Mouse (Mus musculus) urinary bladder, postnatal 14 days (tissue): ENCODE results near the gene Tmem120a.

Source experiments
- DNase-seq: peaks from one replicate; pipeline ENCODE4 v3.0.0; 2021; ENCODE audit warnings: low spot score

The Tmem120a gene

GRCm38 (mm10) chr5:135743741-135744609 is at the start of gene Tmem120a:
Gene Tmem120a, minus strand, starts transcription at chr5:135744448.
- DNase-seq = peak; percentile 97

DNA sequence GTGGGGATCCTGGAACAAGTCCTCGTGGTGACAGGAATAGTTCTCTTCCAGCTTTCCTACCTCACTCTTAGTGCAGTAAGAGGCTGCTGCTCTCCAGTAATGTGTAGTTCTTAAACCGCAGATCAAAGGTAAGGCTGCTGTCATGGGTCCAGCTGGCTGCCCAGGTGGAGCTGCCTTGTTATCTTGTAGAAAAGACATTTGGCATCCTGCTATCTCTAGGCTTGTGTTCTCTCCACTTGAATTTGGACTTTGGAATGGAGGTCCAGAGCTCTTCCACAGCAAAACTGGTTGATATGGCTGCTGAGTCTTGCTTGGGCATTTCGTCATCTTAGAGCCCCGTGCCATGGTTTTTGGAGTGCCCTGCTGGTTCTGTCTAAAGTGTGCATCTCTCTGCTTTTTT is 38.7 kb upstream of the Tmem120a start:
- no peak for DNase-seq

DNA sequence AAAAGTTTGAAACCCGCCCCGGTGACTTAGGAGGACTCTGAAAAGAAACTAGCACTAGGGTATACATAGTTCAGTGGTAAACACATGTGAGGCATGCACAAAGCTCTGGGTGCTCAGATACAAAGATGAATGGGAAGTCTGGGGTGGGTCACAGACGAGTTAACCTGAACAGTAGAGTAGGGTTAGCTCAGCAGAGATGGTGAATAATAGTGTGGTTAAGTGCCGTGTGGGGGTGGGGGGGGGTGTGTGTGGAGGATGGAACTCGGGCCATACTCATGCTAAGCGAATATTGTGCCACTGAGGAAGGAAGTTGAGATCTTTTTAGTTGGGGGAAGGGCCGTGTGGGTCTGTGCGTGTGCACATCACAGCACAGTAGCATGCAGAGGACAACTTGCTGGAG is 36.1 kb upstream of the Tmem120a start:
- DNase-seq = no peak

GRCm38 (mm10) chr5:135778471-135779445 is 34.5 kb upstream of the Tmem120a start, which contains the start of gene Mdh2:
Gene Mdh2, plus strand, starts transcription at chr5:135778480.
- peak; percentile 100 for DNase-seq

GRCm38 (mm10) chr5:135777796-135778470 is 33.7 kb upstream of the Tmem120a start, which contains the start of gene Styxl1:
Gene Styxl1, minus strand, starts transcription at chr5:135778385.
- no peak for DNase-seq

DNA sequence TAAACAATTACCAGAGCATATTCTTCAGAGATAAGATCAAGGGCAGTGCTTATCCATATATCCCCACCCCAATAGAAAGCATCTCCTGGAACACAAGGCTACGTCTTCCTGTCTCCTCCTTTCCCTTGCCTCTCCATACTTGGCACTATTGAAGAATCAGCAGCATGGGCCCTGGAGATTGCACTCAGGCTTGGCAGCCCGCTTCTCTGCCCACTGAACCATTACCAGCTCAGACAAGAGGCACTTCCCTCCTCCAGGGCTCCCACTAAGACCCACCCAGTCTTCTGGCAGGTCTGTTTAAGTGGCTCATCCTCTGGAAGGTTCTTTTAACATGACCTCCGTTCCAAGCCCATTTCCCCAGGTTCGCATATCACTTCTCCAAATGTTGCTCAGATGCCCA is 32.3 kb upstream of the Tmem120a start:
- no peak for DNase-seq

- no peak for DNase-seq
Measured at GRCm38 (mm10) chr5:135772519-135772918, 28.3 kb upstream of the Tmem120a start.

DNA sequence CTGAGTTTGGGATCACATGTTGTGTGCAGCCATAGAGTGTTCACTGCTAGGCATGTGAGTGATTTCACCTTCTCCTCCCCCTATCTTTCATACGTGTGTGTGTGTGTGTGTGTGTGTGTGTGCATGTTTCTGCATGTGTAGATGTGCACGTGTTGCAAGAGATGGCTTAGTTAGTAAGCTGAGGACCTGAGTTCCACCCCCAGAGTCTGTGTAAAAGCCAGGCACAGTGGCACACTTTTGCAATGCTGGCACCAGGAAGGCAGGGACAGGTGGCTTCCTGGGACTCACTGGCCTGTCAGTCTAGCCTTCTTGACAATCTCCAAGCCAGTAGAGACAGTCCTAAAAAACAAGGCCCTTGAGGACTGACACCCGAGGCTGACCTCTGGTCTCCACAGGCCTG is 20.7 kb upstream of the Tmem120a start:
- no peak for DNase-seq

DNA sequence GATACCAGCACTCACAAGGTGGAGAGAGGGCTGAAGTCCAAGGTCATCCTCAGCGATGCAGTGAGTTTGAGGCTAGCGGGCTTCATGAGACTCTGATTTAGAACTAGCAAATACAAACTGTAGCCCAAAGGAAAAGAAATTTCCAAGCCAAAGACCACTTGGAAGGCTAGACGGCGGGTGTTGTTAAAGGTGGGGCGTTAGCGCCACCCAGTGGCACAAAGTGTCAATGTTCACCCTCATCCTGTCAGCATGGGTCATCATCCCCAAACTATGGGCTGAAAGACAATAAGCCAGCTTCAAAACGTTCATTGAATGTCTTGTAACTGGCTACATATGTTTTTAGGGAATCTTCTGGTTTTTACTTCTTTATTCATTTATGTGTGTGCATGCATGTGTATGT is 19.3 kb upstream of the Tmem120a start:
- DNase-seq = peak; percentile 69

DNA sequence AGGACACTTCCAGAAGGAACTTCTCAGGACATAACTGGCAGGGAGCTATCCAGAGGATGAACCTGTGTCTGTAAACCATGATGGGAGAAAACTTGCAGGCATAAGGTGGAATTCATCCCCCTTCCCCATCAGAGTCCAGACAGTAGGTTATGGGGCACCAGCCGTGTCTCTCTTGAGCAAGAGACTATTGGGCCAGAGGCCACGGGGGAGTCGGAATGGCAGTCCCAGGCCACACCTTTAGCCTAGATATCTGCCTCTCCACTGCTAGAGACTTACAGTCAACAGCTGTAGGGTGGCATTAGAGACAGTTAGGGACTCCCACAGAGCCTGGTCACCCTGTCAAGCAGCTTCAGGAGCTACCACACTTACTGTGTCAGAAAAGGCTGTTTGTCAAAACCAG is 17.6 kb upstream of the Tmem120a start:
- DNase-seq = no peak

DNA sequence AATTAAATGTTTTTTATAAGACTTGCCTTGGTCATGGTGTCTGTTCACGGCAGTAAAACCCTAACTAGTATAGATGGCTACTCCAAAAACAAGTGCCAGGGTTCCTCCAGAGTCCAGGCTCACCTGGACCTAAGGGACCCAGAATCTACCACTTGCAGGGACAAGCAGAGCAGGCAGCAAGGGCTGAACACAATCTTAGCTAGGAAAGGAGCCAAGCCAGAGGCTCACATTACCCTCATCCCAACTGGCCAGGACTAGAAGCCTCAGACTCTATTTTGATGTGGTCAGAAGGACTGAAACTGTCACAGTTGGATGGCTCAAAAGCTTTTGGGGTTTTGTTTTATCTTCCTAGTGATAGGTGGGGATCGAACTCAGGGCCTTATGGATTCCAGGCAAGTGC is 7.3 kb upstream of the Tmem120a start:
- DNase-seq = no peak

DNA sequence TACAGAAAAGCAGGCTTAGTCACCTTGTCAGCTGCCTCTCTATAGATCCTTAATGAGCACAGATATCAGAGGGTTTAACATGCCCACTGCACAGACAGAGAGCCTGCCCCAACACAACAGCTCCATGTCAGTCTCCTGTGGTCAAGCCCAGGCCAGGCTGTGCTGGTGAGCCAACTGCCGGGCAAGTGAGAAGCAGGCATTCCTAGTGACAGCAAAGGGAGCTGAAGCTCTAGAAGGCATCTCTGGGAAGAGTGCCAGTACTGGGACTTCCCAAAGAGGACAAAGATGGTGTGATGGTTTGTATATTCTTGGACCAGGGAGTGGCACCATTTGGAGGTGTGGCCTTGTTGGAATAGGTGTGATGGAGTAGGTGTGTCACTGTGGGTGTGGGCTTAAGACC is 6.8 kb upstream of the Tmem120a start:
- DNase-seq = no peak

DNA sequence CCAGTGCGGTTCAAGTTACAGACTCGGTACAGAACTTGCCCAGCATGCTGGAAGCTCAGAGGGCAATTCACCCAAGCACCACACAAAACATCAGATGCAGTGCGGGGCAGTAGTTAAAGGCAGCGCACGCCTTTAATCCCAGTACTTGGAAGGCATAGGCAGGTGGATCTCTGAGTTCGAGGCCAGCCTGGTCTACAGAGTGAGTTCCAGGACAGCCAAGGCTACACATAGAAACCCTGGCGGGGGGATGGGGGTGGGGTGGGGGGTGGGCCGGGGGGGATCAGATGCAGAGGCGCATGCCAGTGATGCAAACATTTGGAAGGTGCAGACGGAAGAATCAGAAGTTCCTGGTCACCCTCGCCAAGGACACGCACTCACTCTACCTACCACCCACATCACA is 494 bp upstream of the Tmem120a start:
- DNase-seq = no peak

DNA sequence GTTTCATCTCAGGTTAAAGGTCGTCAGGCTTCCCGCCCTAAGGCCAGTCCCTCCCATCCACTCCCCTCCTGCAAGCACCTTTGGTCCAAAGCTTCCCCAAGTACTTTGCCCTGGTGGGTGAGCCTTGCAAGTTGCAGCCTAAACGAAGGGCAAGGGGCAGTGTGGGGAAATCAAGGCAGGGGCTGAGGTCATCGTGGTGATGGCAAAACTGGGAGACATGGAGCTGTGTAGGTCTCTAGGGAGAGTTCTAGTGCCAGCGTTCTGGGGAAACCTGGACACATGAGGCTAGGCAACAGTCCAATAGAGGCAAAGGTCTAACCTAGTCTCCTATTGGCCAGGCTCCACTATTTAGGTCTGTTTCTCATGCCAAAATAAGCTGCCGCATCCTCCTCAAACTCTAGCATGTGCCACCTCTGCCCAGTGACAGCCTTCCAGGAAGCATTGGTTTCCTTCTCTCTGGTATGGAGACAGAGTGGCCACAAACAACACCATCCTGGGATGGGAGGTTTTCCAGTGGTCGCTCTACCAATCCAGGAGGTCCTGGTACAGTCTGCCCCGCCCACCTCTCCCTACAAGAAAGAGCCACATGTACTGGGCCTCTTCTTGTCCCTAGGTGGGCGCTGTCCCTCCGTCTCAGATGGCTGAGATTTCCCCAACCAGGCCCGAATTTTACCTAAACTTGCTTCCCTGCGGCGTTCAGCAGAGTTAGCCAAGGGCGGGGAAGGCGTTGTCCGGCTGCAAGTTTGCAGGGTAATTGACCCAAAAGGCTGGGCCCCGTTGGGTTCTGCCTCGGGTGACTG is 1.1 kb downstream of the Tmem120a start:
- DNase-seq = no peak

DNA sequence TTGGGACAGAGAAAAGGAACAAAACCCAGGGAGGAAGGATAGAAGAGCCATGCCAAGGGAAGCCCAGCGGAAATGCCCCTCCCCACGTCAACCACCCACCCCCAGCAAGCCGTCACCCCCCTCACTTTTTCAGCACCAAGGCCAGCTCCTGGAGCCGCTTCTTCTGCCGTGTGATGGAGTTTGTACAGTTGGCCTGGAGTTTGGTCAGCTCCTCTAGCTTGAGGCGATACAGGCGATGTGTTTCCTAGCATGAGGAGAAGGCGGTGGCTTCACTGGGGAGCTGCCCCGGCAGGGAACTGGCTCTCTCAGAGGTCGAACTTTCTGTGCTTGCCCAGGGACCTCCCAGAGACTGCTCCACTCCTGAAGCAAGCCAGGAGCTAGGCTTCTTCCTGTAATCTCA is 2.1 kb downstream of the Tmem120a start:
- DNase-seq = no peak

GRCm38 (mm10) chr5:135738266-135738665 is 6.0 kb downstream of the Tmem120a start:
- DNase-seq = no peak

DNA sequence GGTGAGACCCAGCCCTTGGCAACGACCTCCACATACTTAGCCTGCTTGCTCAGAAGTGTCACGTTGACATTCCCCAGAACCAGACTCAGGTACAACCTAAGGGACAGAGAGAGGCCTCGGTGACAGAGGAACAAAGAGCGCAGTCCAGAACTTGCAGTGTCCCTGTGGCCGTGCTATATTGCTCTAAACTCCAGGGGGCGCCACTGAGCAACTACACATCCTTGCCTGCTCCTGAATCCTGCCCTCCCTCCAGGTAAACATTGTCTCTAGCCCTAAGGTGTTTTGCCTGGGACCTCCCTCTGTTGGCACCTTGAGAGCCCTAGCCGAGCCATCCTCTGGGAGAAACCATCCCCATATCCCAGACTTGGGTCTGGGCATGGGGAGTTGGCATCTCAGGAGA is 7.1 kb downstream of the Tmem120a start:
- DNase-seq = no peak

- no peak for DNase-seq
Measured at GRCm38 (mm10) chr5:135736544-135736943, 7.7 kb downstream of the Tmem120a start.

DNA sequence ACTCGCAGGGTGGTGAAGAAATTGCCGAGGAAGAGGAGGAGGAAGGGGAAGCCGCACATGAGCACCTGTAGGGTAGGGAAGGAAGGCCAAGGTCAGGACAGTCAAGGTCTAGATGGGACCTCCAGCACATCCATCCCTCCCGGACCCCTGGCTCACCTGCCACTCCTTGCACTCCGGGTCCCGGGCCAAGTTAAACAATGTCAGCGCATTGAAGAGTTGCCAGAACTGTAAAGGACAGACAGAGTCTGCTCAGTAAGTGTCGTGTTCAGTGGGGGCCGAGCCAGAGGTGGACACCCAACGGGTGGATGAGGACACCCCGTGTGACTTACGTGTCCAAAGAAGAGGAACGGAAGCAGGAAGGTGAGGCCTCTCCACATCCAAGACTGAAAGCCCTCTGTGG is 8.5 kb downstream of the Tmem120a start:
- no peak for DNase-seq

- DNase-seq = no peak
Measured at GRCm38 (mm10) chr5:135734057-135734680, 10.1 kb downstream of the Tmem120a start.

GRCm38 (mm10) chr5:135733071-135733470 is 11.2 kb downstream of the Tmem120a start:
- DNase-seq = no peak
